Mouse (Mus musculus) left cerebral cortex, adult 11 months (tissue): ENCODE measurements around the gene Ubp1.
"Not testable (repeated sequence)": the region's sequence is repeated elsewhere in the genome, so short reads cannot be mapped to it uniquely, and the experiment has no call there.

Experiments
- DNase-seq: peaks from one replicate; pipeline ENCODE4 v3.0.0; 2022; ENCODE audit warnings: low spot score

Gene Ubp1

DNA sequence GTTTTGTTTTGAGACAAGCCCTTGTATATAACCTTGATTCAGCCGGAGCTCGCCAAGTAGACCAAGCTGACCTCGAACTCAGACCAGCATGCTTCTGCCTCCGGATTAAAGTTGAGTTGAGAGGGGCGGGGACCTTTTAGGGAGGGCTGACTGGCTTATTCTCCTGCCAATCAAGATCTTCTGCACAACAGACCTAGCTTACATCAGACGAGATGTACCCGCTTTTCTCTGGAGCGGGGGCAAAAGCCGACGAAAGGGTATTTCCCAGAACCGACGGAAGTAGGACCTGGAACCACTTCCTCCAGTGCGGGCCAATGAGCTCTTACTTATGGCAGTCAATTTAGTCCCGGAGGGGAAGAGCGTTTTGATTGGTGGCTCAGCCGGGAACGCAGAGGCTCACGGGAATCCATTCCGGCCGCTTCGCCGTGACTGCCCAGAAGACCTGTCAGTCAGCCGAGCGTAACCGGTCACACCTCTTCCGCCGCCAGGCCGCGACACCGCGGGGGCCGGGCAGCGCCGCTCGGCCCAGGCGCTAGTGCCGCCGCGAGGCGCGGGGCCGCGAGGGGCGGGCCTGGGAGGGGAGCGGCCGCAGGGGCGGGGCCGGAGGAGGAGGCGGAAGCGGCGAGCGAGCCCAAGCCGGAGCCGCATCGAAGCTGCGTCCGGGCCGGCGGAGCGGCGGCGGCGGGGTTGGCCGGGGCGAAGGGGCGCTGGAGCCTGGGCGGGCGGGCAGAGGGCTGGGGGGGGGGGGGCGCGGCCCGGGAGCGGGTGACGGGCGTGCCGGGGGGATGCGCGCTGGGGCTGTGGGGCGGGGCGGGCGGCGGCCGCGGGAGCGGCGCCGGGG is at the start of gene Ubp1:
Gene Ubp1 (plus strand): TSS at position 401 of the 841 bp plus-strand sequence.
- DNase-seq: peak; percentile 97

DNA sequence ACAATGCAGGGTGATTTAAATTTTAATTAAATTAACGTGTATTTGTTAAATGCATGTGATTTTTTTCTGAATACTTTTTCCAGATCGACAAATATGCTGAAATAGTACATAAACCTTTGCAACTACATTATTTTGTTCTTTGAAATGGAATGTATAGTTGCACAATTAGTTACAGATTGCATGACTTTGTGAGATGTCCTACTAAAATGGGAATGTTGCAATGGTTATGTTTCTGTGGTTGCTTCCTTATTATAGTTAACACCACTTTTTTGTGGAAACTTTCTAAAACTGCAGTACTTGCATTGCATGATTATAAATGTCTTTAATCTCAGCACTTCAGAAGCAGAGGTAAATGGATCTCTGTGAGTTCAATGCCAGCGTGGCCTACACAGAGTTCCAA is 35.8 kb upstream of the Ubp1 start:
- DNase-seq: no peak

DNA sequence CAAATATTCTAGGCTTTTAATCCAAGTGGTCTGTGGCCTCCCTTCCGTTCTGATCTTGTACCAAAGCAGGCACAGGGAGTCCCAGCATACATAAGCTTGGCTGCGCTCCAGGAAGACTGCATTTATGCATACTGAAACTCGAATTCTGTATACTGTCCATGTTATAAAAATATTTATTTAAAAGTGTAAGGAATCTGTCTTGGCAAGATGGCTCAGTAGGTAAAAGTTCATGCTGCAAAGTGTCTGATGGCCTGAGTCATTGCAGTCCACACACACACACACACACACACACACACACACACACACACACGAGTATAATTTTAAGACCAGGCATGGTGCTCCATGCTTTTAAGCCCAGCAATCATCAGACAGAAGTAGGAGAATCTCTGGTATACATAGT is 27.6 kb upstream of the Ubp1 start:
- DNase-seq: no peak

DNA sequence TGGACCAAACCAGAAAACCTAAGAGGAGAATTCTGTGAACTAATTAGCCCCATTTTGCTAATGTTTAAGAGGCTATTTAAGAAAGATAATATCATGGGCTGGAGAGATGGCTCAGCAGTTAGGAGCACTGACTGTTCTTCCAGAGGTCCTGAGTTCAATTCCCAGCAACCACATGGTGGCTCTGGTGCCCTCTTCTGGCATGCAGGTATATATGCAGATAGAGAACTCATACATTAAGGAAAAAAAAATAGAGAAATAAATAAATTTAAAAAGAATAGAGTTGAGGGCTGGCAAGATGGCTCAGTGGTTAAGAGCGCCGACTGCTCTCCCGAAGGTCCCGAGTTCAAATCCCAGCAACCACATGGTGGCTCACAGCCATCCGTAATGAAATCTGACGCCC is 26.4 kb upstream of the Ubp1 start:
- DNase-seq: not testable (repeated sequence)

DNA sequence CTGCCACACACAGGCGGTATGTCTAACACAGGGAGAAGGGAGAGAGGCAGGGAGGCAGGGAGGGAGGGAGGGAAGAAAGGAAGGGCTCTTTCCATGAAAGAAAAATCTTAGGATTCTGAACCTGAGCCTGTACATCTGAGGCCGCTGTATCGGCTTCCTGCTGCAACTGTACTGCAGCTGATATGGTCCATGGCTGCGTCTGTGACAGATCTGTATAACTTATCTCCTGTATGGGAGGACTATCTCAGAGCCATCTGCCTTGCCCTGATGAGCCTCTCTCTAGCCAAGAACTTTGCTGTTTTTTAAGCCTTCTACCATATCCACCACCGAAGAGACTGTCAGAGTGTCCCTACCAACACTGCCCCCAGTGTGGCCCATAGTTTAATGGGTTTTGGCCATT is 14.9 kb upstream of the Ubp1 start:
- no peak for DNase-seq

DNA sequence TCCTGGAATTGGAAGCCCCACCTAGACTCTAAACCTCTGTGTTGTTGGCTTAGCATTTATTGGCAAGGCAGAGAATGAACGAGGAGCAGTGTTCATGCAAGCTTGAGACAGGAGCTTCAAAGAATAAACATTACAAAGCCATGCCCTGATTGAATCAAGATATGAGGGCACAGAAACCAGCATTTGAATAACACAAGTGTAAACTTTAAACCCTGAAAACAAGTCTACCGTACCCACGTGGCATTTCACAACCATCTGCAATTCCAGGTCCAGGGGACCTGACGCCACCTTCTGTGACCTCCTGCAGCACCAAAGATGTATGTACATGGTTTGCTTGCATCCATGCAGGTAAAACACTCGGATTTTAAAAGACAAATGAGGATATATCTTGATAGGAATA is 8.1 kb upstream of the Ubp1 start:
- DNase-seq: no peak

DNA sequence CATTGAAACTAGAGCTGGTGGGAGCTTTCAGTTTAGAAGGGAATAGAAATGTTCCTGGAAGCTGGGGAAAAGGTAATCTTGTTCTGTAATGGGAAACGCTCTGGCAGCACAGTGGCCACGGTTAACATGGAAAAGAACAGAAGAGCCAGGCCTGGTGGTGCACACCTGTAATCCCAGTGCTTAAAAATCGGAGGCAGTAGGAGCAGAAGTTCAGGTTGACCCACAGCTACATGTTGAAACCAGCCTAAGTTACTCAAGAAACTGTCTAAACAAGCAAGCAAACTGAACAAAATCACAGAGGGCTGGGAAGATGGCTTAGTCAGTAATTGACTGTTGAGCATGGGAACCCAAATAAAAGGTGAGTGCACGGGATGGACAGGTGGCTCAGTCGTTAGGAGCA is 5.9 kb upstream of the Ubp1 start:
- no peak for DNase-seq

DNA sequence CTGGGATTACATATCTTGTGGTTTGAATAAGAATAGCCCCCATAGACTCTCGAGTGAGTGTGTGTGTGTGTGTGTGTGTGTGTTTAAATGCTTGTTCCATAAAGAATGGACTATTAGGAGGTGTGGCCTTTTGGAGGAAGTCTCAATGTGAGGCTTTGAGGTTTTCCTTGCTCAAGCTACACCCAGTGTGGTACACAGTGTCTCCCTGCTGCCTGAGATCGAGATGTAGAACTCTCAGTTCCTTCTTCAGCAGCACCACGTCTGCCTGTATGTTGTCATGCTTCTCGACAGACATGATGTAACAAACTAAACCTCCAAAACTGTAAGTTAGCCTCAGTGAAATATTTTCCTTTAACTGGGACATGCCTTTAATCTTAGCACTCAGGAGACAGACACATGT is 2.1 kb upstream of the Ubp1 start:
- no peak for DNase-seq

DNA sequence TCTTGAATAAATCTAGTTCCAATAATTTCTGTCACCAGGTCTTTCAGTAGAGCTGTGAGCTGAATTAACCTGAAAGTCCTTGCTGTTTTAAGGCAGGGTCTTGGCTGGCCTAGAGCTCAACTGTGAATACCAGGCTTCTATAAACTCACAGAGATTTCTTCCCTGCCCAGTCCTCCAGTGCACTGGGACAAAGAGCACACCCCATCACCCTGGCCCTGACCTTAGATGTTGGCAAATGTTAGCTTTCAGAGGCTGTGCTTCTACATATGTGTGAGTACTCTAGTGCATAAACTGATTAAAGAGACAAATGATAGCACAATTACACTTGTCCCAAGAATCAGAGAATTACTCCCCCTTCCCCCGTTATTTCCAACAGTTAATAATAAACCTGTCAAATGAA is 1.1 kb upstream of the Ubp1 start:
- DNase-seq: no peak

DNA sequence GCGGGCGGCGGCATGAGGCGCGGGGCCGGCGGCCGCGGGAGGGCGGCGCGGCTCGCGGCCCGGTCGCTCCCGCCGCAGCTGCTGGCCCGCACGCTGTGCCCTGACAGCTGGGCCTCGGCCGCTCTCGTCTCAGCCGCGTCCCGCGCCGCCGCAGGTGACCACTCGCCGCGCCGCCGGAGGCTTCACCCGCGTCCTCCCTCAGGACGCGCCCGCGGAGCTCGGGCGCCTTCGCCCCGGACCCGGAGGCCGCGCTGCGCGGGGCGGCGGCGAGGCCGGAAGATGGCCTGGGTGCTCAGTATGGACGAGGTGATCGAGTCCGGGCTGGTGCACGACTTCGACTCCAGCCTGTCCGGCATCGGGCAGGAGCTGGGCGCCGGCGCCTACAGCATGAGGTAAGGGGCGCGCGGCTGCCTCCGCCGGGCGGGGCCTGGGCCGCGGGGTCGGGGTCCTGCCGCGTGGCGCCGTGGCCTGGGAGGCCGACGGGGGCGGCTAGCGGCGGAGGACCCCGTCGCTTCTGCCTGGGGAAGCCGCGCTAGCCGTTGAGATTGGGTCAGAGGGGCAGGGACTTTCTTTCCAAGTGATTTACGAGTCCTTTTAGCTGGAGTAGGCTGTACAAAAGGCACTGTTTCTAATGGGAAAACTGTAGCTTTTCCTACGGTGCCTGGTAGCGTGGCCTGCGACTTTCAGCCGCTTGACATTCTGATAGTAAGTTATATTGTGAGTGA is 803 bp downstream of the Ubp1 start:
- no peak for DNase-seq

DNA sequence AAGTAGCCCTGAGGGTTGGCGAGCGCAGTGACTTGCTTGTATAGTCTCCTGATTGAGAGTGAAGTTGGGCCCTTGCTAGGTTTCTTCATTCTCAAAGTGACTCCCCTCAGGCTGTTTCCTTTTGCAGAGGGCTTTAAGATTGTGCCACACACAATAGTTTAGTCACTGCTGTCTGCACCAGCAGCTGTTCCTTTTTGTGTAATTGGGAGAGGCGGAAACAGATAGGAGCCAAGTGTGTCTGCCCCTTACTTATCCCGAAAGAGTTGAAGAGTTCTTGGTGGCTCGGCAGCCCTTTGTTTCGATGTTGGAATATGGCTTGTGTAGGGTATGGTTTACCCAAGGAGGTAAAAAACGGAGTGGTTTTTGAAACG is 1.4 kb downstream of the Ubp1 start:
- no peak for DNase-seq

DNA sequence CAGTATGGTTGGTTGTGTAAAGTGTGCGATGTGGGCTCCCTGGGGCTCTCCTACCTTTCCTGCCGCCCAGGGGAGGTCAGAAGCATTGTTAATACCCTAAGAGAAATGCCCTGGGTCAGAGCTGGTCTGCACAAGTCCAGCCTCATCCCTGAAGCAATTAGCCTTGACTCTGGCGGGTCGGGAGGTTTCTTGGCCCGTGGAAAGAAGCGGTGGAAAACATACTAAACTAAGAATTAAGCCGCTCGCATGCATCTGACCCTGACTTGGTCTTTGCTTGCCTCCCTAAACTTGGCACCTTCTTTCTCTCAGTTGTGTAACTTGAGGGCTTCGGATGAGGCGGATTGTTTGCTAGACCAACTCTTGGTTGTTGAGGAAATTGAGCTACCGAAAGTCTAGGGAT is 1.8 kb downstream of the Ubp1 start:
- no peak for DNase-seq

DNA sequence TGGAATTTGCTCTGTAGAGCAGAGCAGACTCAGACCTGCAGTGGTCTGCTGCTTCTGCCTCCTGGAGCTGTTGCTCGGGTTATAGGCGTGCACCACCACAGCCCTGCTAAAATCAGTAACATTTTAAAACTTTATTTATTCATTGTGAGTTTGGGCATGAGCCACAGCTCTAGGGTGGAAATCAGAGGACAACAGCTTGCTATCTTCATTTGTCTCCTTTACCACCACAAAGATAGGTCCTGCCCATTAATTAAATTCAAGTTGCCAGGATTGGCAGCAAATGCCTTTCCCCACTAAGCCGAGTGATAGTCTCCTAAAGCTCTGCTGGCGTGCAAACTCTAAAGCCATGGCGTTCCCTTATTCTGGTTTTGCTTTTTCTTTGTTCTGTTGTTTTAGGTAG is 4.9 kb downstream of the Ubp1 start:
- no peak for DNase-seq

DNA sequence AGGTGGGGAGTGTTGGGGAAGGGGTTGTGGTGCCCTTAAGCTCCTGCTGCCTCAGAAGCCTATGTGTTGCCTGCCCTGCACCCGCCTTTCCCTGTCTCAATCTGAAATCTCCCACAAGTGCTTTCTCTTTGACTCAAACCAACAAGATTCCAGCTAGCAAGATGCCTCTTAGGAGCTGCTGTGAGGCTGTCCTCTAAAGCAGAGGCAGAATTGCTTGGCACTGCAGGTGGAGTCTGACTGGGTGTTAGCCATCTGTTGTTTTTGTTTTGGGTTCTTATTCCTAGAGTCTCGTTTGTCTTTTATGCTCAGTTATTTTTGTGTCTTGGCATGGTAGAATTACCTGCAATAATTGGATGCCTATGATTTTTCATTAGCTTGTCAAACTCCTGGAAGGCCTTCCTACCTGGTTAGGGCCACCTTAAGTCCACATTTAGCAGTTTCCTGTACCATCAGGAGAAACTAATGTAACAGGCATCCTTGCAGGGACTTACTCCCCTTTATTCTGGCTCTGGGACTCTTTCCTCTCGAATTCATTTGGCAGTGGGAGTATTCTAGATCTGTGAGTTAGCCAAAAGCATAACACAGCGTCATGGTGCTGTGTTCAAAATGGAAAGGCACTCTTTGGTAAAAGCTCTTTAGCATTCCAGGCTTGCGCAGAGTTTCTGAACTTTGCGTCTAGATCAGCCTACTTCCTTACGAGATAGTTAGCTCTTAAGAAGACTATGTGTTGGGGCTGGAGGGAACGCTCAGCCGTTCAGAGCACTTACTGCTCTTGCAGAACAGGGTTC is 8.5 kb downstream of the Ubp1 start:
- no peak for DNase-seq

DNA sequence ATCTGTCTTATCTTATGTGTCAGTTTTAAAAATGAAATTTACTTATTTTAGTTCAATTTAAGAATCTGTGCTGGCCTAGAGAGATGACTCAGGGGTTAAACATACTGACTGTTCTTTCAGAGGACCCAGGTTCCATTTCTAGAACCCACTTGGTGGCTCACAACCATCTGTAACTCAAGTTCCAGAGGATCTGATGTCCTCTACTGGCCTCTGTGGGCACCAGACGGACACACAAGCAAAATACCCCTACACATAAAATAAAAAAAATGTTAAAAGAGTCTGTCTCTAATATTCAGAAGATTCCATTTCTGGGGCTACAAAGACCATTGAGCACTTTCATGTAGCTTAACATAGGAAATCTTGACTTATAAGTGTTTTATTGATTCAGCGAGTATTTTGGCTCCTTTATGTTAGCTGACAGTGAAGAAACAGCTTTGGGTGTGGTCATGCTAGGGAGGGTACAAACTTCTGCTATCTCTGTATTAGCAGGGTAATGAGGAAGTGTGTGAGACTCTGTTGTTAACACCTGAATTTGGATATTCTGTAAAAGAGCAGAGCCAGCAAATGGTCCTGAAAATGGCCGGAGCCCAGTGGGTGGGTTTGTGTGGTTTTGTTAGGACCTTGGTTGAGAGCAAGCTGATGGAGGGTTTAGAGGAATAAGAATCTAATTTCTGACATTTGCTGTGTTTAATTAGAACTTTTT is 10.5 kb downstream of the Ubp1 start:
- no peak for DNase-seq

DNA sequence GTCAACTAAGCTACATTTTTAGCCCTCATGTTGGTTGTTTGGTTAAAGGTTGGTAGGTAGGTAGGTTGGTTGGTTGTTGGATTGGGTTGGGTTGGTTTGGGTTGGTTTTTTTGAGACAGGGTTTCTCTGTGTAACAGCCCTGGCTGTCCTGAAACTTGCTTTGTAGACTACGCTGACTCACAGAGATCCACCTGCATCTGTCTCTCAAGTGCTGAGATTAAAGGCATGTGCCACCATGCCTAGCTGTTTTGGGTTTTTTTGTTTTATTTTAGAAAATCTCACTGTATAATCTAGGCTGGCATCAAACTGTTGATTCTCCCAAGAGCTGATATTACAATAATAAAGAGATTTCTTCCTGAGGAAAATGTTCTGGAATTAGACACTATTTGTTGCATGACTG is 12.6 kb downstream of the Ubp1 start:
- no peak for DNase-seq

DNA sequence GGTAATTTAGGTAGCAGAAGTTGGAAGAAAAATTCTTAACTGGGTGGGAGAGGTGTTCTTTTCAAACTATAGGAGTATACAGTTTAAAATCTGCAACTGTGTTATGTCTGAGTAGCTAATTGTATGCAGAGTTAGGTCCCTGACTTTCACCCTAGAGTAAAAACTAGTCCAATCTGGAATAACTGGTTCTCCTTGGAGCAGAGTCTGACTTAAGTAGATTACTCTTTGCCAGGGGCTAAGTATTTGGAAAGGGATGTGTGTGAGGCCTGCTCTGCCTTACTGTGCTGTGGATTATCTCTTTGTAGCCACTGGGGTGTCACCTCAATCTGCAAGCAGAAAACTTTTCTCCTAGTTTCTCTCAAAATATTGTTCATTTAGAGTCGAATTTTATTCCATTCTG is 16.5 kb downstream of the Ubp1 start:
- no peak for DNase-seq

DNA sequence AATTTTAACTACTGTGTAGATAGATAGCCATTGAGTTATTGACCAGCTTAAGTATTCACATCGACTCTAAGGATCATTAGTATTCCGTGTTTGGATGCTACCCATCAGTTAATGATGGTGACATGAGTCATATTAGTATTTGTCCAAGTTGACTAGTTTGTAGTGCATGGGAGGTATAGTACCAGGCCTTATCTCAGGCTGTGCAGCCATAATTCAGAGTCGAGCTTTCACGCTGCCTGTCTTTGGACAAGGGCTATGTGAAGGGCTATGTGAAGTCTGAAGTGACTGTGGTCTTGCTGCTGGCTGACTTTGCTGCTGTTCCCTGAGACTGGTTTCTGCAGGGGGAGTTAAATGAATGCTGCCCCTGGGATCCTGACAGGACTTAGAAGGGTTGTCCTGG is 27.0 kb downstream of the Ubp1 start:
- no peak for DNase-seq

DNA sequence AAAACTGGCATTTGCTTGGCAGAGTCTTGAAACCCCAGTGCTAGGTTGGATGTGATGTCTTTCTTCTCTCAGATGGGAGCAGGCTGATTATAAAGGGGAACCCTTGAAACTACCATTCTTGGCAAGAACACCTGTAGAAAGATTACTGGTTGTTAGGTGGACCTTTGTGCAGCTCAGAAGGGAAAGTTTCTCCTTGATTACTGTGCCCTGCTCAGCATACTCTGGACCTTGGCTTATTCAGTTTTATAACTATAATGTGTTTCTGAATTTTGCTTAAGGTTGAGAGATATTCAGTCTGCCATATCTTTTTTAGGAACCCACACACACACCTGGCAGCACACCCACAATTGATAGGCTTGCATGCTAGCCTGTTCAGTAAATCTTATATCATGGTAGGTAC is 33.0 kb downstream of the Ubp1 start:
- DNase-seq: no peak

DNA sequence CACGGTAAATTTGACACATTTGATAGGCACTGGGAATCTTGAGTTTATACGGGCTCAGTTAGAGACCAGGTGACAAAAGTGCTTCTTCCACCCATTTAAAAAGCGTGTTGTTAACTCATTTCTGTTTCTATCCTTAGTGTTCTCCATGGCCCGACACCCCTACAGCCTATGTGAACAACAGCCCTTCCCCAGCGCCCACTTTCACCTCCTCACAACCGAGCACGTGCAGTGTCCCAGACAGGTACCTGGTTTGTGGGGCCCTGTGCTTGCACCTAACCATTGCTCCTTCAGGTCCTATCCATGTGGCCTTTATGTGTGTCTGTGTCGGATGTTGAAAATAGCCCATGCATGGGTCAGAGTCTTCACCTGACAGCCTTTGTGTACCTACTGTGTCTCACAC is 33.7 kb downstream of the Ubp1 start:
- DNase-seq: no peak

DNA sequence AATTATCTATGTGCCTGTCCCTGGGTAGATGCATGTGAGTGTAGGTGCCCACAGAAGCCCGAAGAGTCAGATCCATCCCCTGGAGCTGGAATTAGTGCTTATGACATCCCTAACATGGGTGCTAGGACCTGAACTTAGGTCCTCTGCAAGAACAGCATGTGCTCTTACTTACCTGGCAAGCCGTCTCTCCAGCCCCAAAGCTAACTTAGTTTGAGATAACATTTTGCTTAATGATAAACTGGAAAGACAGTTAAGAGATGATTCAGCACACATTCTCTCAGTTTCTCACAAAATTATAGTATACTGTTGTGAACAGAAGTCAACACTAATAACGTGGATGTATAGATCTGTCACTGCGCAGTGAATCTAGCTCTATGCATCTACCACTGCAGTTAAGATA is 36.1 kb downstream of the Ubp1 start:
- DNase-seq: no peak

DNA sequence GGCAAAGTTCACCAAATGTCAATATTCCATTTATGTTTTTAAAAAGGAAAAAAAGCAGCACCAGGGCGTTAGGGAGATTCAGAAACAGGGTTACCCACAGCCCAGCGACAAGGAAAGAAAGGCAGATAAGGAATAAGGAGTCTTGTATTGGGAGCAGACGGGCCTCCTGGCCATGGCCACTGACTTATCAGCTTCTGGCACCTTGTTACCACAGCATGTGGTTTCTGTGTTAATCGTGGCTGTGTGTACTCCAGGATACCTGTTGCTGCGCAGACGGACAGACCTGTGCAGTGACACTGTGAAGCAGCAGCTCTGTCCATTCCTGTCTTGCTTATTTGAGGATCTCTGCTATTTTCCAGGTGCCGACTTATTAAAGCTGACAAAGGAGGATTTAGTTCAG is 38.2 kb downstream of the Ubp1 start:
- no peak for DNase-seq
